Mouse (Mus musculus) midbrain, postnatal 0 days (tissue): ENCODE measurements around the gene Nrp2. TPM values are rescaled to one million over a fixed set of nuclear protein-coding genes. Genes with fewer than 3 reads are reported as not detected.
A peak's percentile ranks its signal among the peaks of the same experiment; 100 is the strongest.

Experiments used
- ATAC-seq: fragments of 200-750 bp; cut with Nextera tagmentation; 2 replicates; pipeline ENCODE4 v1.8.0; 2017; ENCODE audit warnings: moderate number of reproducible peaks, mild to moderate bottlenecking, moderate TSS enrichment, moderate library complexity; ENCODE audit not compliant: low FRiP score
- DNase-seq: peaks from one replicate; pipeline ENCODE4 v3.0.0-alpha.2; 2015; ENCODE audit warnings: low spot score
- H3K27ac ChIP-seq: fragments of 300-500 bp; sonication (generic); 2 replicates; pipeline ENCODE4 v1.5.1; 2014; ENCODE audit warnings: low read depth, mild to moderate bottlenecking, low read length, mixed read lengths
- H3K27me3 ChIP-seq: fragments of 300-500 bp; sonication (generic); 2 replicates; pipeline ENCODE4 v1.6.1; 2014; ENCODE audit warnings: low read length, control low read depth, mixed read lengths; ENCODE audit not compliant: insufficient read depth
- H3K36me3 ChIP-seq: fragments of 300-500 bp; sonication (generic); 2 replicates; pipeline ENCODE4 v1.6.1; 2014; ENCODE audit warnings: low read length, control low read depth, mixed read lengths; ENCODE audit not compliant: insufficient read depth
- H3K4me1 ChIP-seq: fragments of 300-500 bp; sonication (generic); 2 replicates; pipeline ENCODE4 v1.6.1; 2014; ENCODE audit warnings: mild to moderate bottlenecking, control low read depth, antibody characterized with exemption, low read length, mixed read lengths; ENCODE audit not compliant: insufficient read depth
- H3K4me2 ChIP-seq: fragments of 300-500 bp; sonication (generic); 2 replicates; pipeline ENCODE4 v1.6.1; 2014; ENCODE audit warnings: low read depth, mild to moderate bottlenecking, low read length, mixed read lengths; ENCODE audit not compliant: poor library complexity, severe bottlenecking
- H3K4me3 ChIP-seq: fragments of 300-500 bp; sonication (generic); 2 replicates; pipeline ENCODE4 v1.5.1; 2014; ENCODE audit warnings: low read depth, mild to moderate bottlenecking, low read length, moderate library complexity
- H3K9ac ChIP-seq: fragments of 300-500 bp; sonication (generic); replicated peaks from 2 replicates; pipeline ENCODE4 v1.6.1; 2014; ENCODE audit warnings: mild to moderate bottlenecking, low read length, moderate library complexity, mixed read lengths; ENCODE audit not compliant: poor library complexity, severe bottlenecking
- H3K9me3 ChIP-seq: fragments of 300-500 bp; sonication (generic); 2 replicates; pipeline ENCODE4 v1.6.1; 2016; ENCODE audit warnings: low read length, control low read depth
- CTCF ChIP-seq: IDR thresholded peaks from 2 replicates; pipeline ENCODE4 v1.5.1; 2016; ENCODE audit warnings: antibody characterized with exemption, mild to moderate bottlenecking
- WGBS: fragments of 180-500 bp; shearing (Covaris S2); extraction: QIAGEN DNeasy Blood & Tissue Kit; methylation state at CpG from one replicate; pipeline ENCODE4 v1.1.7; 2014; 5-methylcytosine and 5-hydroxymethylcytosine counted together
- polyA plus RNA-seq: library from polyadenylated mRNA; unstranded; fragments of >200 nt; fragmentation: Nextera tagmentation; extraction: Ambion mirVana; gene quantifications from 2 replicates; pipeline ENCODE4 v1.2.1, GENCODE M21; 2015
- total RNA-seq: library from RNA; depleted of rRNA; stranded (reverse); fragments of >200 nt; gene quantifications from 2 replicates; pipeline ENCODE4 v1.2.3, GENCODE M21; 2014

Nrp2 gene
- total and polyA plus RNA-seq, 2 experiments from 2014 or later, result 17.1 to 56.7 TPM

- H3K27me3 ChIP-seq, result no peaks in the 10 kb centered on the region
- no peaks in the 10 kb centered on the region for H3K36me3 ChIP-seq
- no peak overlapping the region for H3K4me3 ChIP-seq
- TF ChIP-seq CTCF, result no peak
- peaks cover 5% of the 10 kb centered on the region for H3K4me1 ChIP-seq
- H3K4me2 ChIP-seq, result no peak overlapping the region
- H3K27ac ChIP-seq, result no peak overlapping the region
- no peak for DNase-seq
- no peaks in the 10 kb centered on the region for H3K9me3 ChIP-seq
- no peak overlapping the region for H3K9ac ChIP-seq
- no peak for ATAC-seq
- WGBS, result 64% methylated on average over 4 of the region's 4 CpGs
These were observed 12.6 kb downstream of the Nrp2 start for GRCm38 (mm10) chr1:62715692-62716091.

DNA sequence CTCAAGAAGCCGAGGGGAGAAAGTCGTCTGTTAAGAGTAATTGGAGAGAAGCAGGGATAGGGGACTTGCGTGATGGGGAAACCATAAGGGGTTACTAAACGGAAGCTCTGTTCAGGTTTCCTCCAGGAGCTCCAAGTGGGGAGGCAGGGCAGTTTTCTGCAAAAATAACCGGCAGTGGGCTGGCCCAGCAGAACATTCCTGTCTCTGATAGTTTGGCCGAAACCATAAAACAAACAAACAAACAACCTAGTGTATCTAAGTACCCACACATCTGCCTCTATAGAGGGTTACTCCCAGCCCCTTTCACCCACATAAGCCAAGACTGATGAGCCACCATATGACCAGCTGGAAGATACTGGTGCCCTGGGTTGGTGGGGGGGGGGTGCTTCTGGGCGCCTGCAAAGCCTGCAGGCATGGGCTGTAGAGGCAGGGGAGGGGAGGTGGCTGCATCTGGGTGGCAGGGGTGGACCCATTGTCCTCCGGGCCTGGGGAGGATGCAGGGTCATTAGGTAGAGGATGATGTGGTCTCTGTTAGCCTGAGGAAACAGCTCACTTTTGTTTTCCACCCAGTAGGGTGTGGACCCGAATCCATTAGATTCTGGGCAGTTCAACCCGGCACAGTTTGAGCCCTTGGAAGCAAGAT lies 13.9 kb downstream of the Nrp2 start:
- DNase-seq (no peak), ATAC-seq (0 out of 2 replicates have a peak, but pooled peaks have one; percentile 38)
- Histone ChIP-seq H3K9me3 (no peaks in the 10 kb centered on the region), H3K36me3 (0 out of 2 replicates have a peak, but pooled peaks cover 3% of the 10 kb centered on the region), H3K4me3 (no peak overlapping the region), H3K4me2 (peak overlapping the region; percentile 26), H3K27ac (no peak overlapping the region), H3K4me1 (peaks cover 5% of the 10 kb centered on the region), H3K9ac (no peak overlapping the region; the same call in 1 of the 2 replicates), H3K27me3 (no peaks in the 10 kb centered on the region)
- TF ChIP-seq CTCF, result no peak
- 34% methylated on average over 10 of the region's 10 CpGs for WGBS

DNA sequence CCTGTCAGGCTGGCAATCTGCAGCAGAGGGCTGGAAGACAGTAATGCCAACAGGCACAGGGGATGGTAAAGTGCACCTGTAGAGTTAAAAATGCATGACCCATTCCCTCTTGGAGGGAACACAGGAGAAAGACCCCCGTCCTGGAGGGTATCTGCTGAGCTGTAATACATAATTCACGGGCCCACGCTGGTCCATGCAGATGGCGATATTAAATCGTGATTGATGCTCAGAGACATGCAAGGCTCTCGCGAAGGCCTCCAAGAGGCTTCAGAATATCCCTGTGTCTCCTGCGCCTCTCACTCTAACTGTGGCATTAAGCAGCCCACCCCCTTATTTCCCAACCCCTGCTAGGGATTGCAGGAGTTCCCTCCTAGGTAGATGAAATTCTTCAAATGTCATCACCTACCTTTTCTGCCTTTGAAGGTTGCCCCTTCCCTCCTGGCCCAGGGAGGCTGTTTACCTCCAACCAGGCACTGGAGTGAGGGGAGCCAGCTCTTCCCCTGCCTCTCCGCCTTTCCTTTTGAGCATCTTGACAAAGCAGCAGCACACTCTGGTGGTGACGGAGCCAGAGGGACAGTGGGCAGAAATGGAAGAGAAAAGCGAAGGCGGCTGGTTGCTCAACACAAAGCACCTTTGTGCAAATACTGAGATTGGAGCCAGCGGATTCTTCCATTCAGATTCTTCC lies 14.6 kb downstream of the Nrp2 start:
- WGBS, result 41% methylated on average over 13 of the region's 13 CpGs
- peaks cover 5% of the 10 kb centered on the region for H3K4me1 ChIP-seq
- H3K27me3 ChIP-seq, result no peaks in the 10 kb centered on the region
- H3K9me3 ChIP-seq, result no peaks in the 10 kb centered on the region
- peak; percentile 80 for DNase-seq
- H3K9ac ChIP-seq, result 0 out of 2 replicates have a peak overlapping the region, but pooled peaks have one; percentile 29
- H3K27ac ChIP-seq, result no peak overlapping the region
- 0 out of 2 replicates have a peak, but pooled peaks cover 3% of the 10 kb centered on the region for H3K36me3 ChIP-seq
- H3K4me3 ChIP-seq, result no peak overlapping the region
- peak; percentile 79 for TF ChIP-seq CTCF
- ATAC-seq, result peak; percentile 65; the same call in 1 of the 2 replicates
- H3K4me2 ChIP-seq, result peak overlapping the region; percentile 26

GRCm38 (mm10) chr1:62718237-62718571 lies 15.1 kb downstream of the Nrp2 start:
- TF ChIP-seq CTCF, result no peak
- Histone ChIP-seq H3K4me3 (no peak overlapping the region), H3K27me3 (no peaks in the 10 kb centered on the region), H3K9me3 (no peaks in the 10 kb centered on the region), H3K27ac (no peak overlapping the region), H3K36me3 (0 out of 2 replicates have a peak, but pooled peaks cover 3% of the 10 kb centered on the region), H3K4me2 (no peak overlapping the region), H3K9ac (no peak overlapping the region), H3K4me1 (peaks cover 5% of the 10 kb centered on the region)
- ATAC-seq (no peak), DNase-seq (no peak)
- WGBS, result 49% methylated on average over 5 of the region's 5 CpGs

DNA sequence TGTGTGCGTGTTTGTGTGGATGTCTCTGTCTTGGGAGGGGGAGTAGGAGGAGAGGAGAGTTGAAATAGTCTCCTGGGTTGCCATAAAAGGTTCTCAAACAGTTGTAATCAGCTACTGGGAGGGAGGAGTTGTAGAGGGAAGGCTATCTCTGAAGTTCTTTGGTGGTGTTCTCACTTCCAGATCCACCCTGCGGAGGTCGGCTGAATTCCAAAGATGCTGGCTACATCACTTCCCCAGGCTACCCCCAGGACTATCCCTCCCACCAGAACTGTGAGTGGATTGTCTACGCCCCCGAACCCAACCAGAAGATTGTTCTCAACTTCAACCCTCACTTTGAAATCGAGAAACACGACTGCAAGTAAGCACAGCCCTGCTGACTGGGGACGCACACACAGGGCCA lies 15.7 kb downstream of the Nrp2 start:
- 84% methylated on average over 8 of the region's 8 CpGs for WGBS
- TF ChIP-seq CTCF, result no peak
- Histone ChIP-seq H3K27me3 (no peaks in the 10 kb centered on the region), H3K4me2 (no peak overlapping the region), H3K4me1 (peaks cover 5% of the 10 kb centered on the region), H3K36me3 (0 out of 2 replicates have a peak, but pooled peaks cover 3% of the 10 kb centered on the region), H3K27ac (no peak overlapping the region), H3K9me3 (no peaks in the 10 kb centered on the region), H3K9ac (no peak overlapping the region), H3K4me3 (no peak overlapping the region)
- DNase-seq (no peak), ATAC-seq (no peak)

- ATAC-seq, result no peak
- H3K4me1 ChIP-seq, result peaks cover 5% of the 10 kb centered on the region
- 0 out of 2 replicates have a peak, but pooled peaks cover 3% of the 10 kb centered on the region for H3K36me3 ChIP-seq
- no peak overlapping the region for H3K9ac ChIP-seq
- WGBS, result 91% methylated on average over 6 of the region's 6 CpGs
- TF ChIP-seq CTCF, result no peak
- no peak for DNase-seq
- H3K27me3 ChIP-seq, result no peaks in the 10 kb centered on the region
- no peak overlapping the region for H3K27ac ChIP-seq
- no peak overlapping the region for H3K4me3 ChIP-seq
- no peaks in the 10 kb centered on the region for H3K9me3 ChIP-seq
- no peak overlapping the region for H3K4me2 ChIP-seq
These were observed 16.7 kb downstream of the Nrp2 start for GRCm38 (mm10) chr1:62719770-62720169.
